8 mouse cellular contexts compared by ENCODE assay signal in genomic region chr16:30008451-30009357, GRCm38 (mm10). TPM values are rescaled to one million over a fixed set of nuclear protein-coding genes. Genes with fewer than 3 reads are reported as not detected.
DNase-seq lines count a peak whose midpoint lies in the region; ATAC-seq and TF ChIP-seq lines count a peak whose summit lies in the region.

No protein-coding gene starts in this region.

- no peaks in the 10 kb centered on the region for H3K4me1 ChIP-seq in MEL (ENCODE audit: control insufficient read depth in 1 of 2, insufficient read depth in 2 of 2, low read length in 2 of 2)
- peaks cover 9% of the 10 kb centered on the region for H3K4me1 ChIP-seq in hindbrain, embryonic 11.5 days (replicated peaks; ENCODE audit: control insufficient read depth, insufficient read depth, low read length)

- 1% methylated on average over 38 of the region's 62 CpGs for WGBS in hindbrain, embryonic 11.5 days

- H3K4me3 ChIP-seq in MEL (ENCODE audit: control insufficient read depth in 1 of 2, insufficient read depth in 1 of 2, low read depth in 2 of 2, low read length in 2 of 2): peak overlapping the region in 1 of 2 experiments; percentile 37; a peak in 1 of 4 replicates
- peak overlapping the region; percentile 40 for H3K4me3 ChIP-seq in hindbrain, embryonic 11.5 days (ENCODE audit: low read depth, low read length)

- peak overlapping the region; percentile 47; the same call in 1 of the 2 replicates for H3K9ac ChIP-seq in MEL (ENCODE audit: control insufficient read depth, low read depth, low read length, poor library complexity, severe bottlenecking)
- peak overlapping the region; percentile 55 for H3K9ac ChIP-seq in hindbrain, embryonic 11.5 days (ENCODE audit: low read depth, low read length)

- ATAC-seq in hindbrain, embryonic 11.5 days (ENCODE audit: low FRiP score): peak; percentile 93

- no peaks in the 10 kb centered on the region for H3K9me3 ChIP-seq in MEL (replicated peaks; ENCODE audit: insufficient read depth, low read length)
- H3K9me3 ChIP-seq in hindbrain, embryonic 11.5 days (ENCODE audit: control insufficient read depth, low read length): no peaks in the 10 kb centered on the region

- no peaks in the 10 kb centered on the region; the same call in 1 of the 2 replicates for H3K79me2 ChIP-seq in MEL (ENCODE audit: control insufficient read depth, insufficient read depth, low read length, poor library complexity)

- H3K27ac ChIP-seq in MEL (ENCODE audit: control insufficient read depth, low read depth, low read length): no peak overlapping the region
- peak overlapping the region; percentile 67 for H3K27ac ChIP-seq in hindbrain, embryonic 11.5 days (ENCODE audit: low read depth, low read length)

- no peak for TF ChIP-seq RAD21 in MEL (IDR thresholded peaks at IDR 0.05; ENCODE audit: low read depth, low read length)

- TF ChIP-seq EP300 in MEL (IDR thresholded peaks at IDR 0.05; ENCODE audit: low read depth in 1 of 2, low read length in 2 of 2): no peak

- DNase-seq in MEL (ENCODE audit: low read depth, low spot score): peak; percentile 11
- DNase-seq in cerebellum, adult 9-10 months: peak; percentile 82
- DNase-seq in frontal cortex, postnatal 10 days (ENCODE audit: low spot score in 2 of 2): peak; percentile 77 to 81
- DNase-seq in hindbrain, embryonic 11.5 days (ENCODE audit: low spot score): peak; percentile 87
- peak; percentile 74 to 82 for DNase-seq in layer of hippocampus, postnatal 36 days
- peak; percentile 89 for DNase-seq in lung, postnatal 25 days (ENCODE audit: low spot score)
- DNase-seq in right cerebral cortex, adult 18-20 months: peak; percentile 90
- DNase-seq in urinary bladder, postnatal 10 days (ENCODE audit: low spot score): peak; percentile 58

- H3K36me3 ChIP-seq in MEL (ENCODE audit: control insufficient read depth in 1 of 2, insufficient read depth in 2 of 2, low read length in 2 of 2): no peaks in the 10 kb centered on the region
- no peaks in the 10 kb centered on the region for H3K36me3 ChIP-seq in hindbrain, embryonic 11.5 days (ENCODE audit: control insufficient read depth, insufficient read depth, low read length)

- TF ChIP-seq CTCF in MEL (IDR thresholded peaks at IDR 0.05 in 2 of 3, conservative IDR thresholded peaks at IDR 0.05 in 1 of 3; ENCODE audit: control insufficient read depth in 1 of 3, insufficient read depth in 1 of 3, low read depth in 2 of 3, low read length in 3 of 3, poor library complexity in 1 of 3, severe bottlenecking in 1 of 3): no peak

- peak overlapping the region; percentile 92 for H3K4me2 ChIP-seq in hindbrain, embryonic 11.5 days (replicated peaks; ENCODE audit: low read depth, low read length)

- peaks cover 0 to 28% of the 10 kb centered on the region in 2 experiments; a peak in 3 of 4 replicates for H3K27me3 ChIP-seq in MEL (ENCODE audit: control insufficient read depth in 1 of 2, insufficient read depth in 2 of 2, low read length in 2 of 2)
- peaks cover 15% of the 10 kb centered on the region for H3K27me3 ChIP-seq in hindbrain, embryonic 11.5 days (ENCODE audit: control insufficient read depth, insufficient read depth, low read length)

- no peak for TF ChIP-seq POLR2A in MEL (IDR thresholded peaks at IDR 0.05; ENCODE audit: control insufficient read depth in 1 of 2, insufficient read depth in 1 of 2, low read depth in 1 of 2, low read length in 2 of 2, poor library complexity in 1 of 2)

TF ChIP-seq in MEL, 35 proteins besides CTCF, POLR2A, EP300 and RAD21:
- TF ChIP-seq ZMIZ1 (IDR thresholded peaks at IDR 0.05; ENCODE audit: low read depth, low read length) (no peak), UBTF (IDR thresholded peaks at IDR 0.05; ENCODE audit: borderline replicate concordance, insufficient read depth, low read depth, low read length) (no peak), HCFC1 (IDR thresholded peaks at IDR 0.05; ENCODE audit: low read depth, low read length) (no peak), TAL1 (IDR thresholded peaks at IDR 0.05; ENCODE audit: low read length) (no peak), MXI1 (IDR thresholded peaks at IDR 0.05; ENCODE audit: low read depth, low read length) (no peak), ETS1 (IDR thresholded peaks at IDR 0.05; ENCODE audit: low read depth, low read length) (no peak), CHD2 (IDR thresholded peaks at IDR 0.05; ENCODE audit: low read length) (no peak), E2F4 (IDR thresholded peaks at IDR 0.05; ENCODE audit: borderline replicate concordance, low read depth, low read length) (no peak), SIN3A (IDR thresholded peaks at IDR 0.05; ENCODE audit: low read length) (no peak), GATA1 (IDR thresholded peaks at IDR 0.05; ENCODE audit: low read depth, low read length) (no peak), ELF1 (IDR thresholded peaks at IDR 0.05; ENCODE audit: low read depth, low read length) (no peak), TBP (IDR thresholded peaks at IDR 0.05; ENCODE audit: low read depth, low read length) (no peak), MYB (IDR thresholded peaks at IDR 0.05; ENCODE audit: low read depth, low read length) (no peak), ZNF384 (IDR thresholded peaks at IDR 0.05; ENCODE audit: low read depth, low read length) (no peak), BHLHE40 (IDR thresholded peaks at IDR 0.05; ENCODE audit: borderline replicate concordance, low read depth, low read length) (no peak), MYC (IDR thresholded peaks at IDR 0.05; ENCODE audit: low read depth, low read length) (no peak), MAX (IDR thresholded peaks at IDR 0.05; ENCODE audit: low read length) (no peak)

RNA-seq across cellular contexts. Expression of gene Hes1, which starts 55.5 kb away (rescaled TPM):
- total RNA-seq in MEL (2012; rRNA removed): 3.0 and 3.9 TPM in 2 replicates
- polyA plus RNA-seq in MEL (2012; ENCODE audit: insufficient read depth in 1 of 2, insufficient read length in 2 of 2, low read depth in 1 of 2, low replicate concordance in 2 of 2, missing spikeins in 1 of 2): 1 to 10 TPM in 1 of 2 experiments, not detected in 1; 2.3 TPM
- 28.8 and 32.9 TPM in 2 replicates for polyA plus RNA-seq in hindbrain, embryonic 11.5 days (2014; fragmentation: Nextera tagmentation; extraction: Ambion mirVana)
- total RNA-seq in layer of hippocampus, postnatal 36 days (2021): 10 to 100 TPM; 18.9 to 23.3 TPM

Comparison
In these comparisons a context has a peak if more than half of its experiments do, and no peak if none do; other contexts are left out.
1. DNase-seq: peak in every context shown above with its lines; median percentile 90 in right cerebral cortex, adult 18-20 months; 89 in lung, postnatal 25 days; 87 in hindbrain, embryonic 11.5 days; 82 in cerebellum, adult 9-10 months; 79 in frontal cortex, postnatal 10 days; 78 in layer of hippocampus, postnatal 36 days; 58 in urinary bladder, postnatal 10 days; 11 in MEL.